Mouse (Mus musculus): ENCODE measurements around the gene Lhfpl2. TPM values are rescaled to one million over a fixed set of nuclear protein-coding genes. Genes with fewer than 3 reads are reported as not detected.

Gene Lhfpl2
- total and polyA plus RNA-seq, 3 experiments: not detected

- H3K9me3 ChIP-seq (replicated peaks; ENCODE audit: low read length): no peaks in the 10 kb centered on the region
- H3K4me1 ChIP-seq (ENCODE audit: control insufficient read depth in 1 of 2, insufficient read depth in 2 of 2): no peaks in the 10 kb centered on the region
- no peak for DNase-seq (ENCODE audit: extremely low read depth)
- TF ChIP-seq POLR2A (IDR thresholded peaks at IDR 0.05; ENCODE audit: low read depth, low read length): no peak
- H3K27me3 ChIP-seq (replicated peaks): no peaks in the 10 kb centered on the region
- no peak overlapping the region for H3K9ac ChIP-seq (ENCODE audit: insufficient read depth, low read depth)
- H3K36me3 ChIP-seq (replicated peaks in 1 of 2; ENCODE audit: control insufficient read depth in 1 of 2, insufficient read depth in 1 of 2, low read length in 1 of 2): no peaks in the 10 kb centered on the region
- H3K4me2 ChIP-seq (ENCODE audit: insufficient read depth, low read depth, poor library complexity, severe bottlenecking): no peak overlapping the region
- H3K4me3 ChIP-seq (replicated peaks in 1 of 3; ENCODE audit: low read depth in 2 of 3, low read length in 2 of 3, poor library complexity in 1 of 3): no peak overlapping the region
- no peak overlapping the region for H3K27ac ChIP-seq (ENCODE audit: insufficient read depth, low read depth)
- H3K79me2 ChIP-seq (replicated peaks; ENCODE audit: control insufficient read depth, extremely low read depth, insufficient read depth, poor library complexity, severe bottlenecking): no peaks in the 10 kb centered on the region
- dilution Hi-C loops (cut with MboI; ENCODE audit: extremely low pct_ligation_motif_present, extremely low pct_unique_long_range_greater_than_20kb, low sequenced_read_pairs) (no loop called here), in situ Hi-C loops (cut with MboI; ENCODE audit: low pct_ligation_motif_present, low pct_unique_long_range_greater_than_20kb, low sequenced_read_pairs) (no loop called here)
These were observed 184.4 kb downstream of the Lhfpl2 start for GRCm38 (mm10) chr13:94241892-94242524.

- dilution Hi-C loops (cut with MboI; ENCODE audit: extremely low pct_ligation_motif_present, extremely low pct_unique_long_range_greater_than_20kb, low sequenced_read_pairs) (no loop called here), in situ Hi-C loops (cut with MboI; ENCODE audit: low pct_ligation_motif_present, low pct_unique_long_range_greater_than_20kb, low sequenced_read_pairs) (no loop called here)
- Histone ChIP-seq H3K27me3 (replicated peaks) (no peaks in the 10 kb centered on the region), H3K79me2 (replicated peaks; ENCODE audit: control insufficient read depth, extremely low read depth, insufficient read depth, poor library complexity, severe bottlenecking) (no peaks in the 10 kb centered on the region), H3K4me1 (ENCODE audit: control insufficient read depth in 1 of 2, insufficient read depth in 2 of 2) (no peaks in the 10 kb centered on the region), H3K27ac (ENCODE audit: insufficient read depth, low read depth) (no peak overlapping the region), H3K9ac (ENCODE audit: insufficient read depth, low read depth) (no peak overlapping the region), H3K4me2 (ENCODE audit: insufficient read depth, low read depth, poor library complexity, severe bottlenecking) (no peak overlapping the region), H3K36me3 (replicated peaks in 1 of 2; ENCODE audit: control insufficient read depth in 1 of 2, insufficient read depth in 1 of 2, low read length in 1 of 2) (no peaks in the 10 kb centered on the region), H3K9me3 (replicated peaks; ENCODE audit: low read length) (no peaks in the 10 kb centered on the region), H3K4me3 (replicated peaks in 1 of 3; ENCODE audit: low read depth in 2 of 3, low read length in 2 of 3, poor library complexity in 1 of 3) (no peak overlapping the region)
- no peak for DNase-seq (ENCODE audit: extremely low read depth)
- TF ChIP-seq E2F4 (IDR thresholded peaks at IDR 0.05; ENCODE audit: insufficient replicate concordance, low read depth, low read length) (no peak), ZKSCAN1 (IDR thresholded peaks at IDR 0.05; ENCODE audit: borderline replicate concordance, low read depth, low read length) (no peak), TCF12 (IDR thresholded peaks at IDR 0.05; ENCODE audit: low read depth, low read length) (no peak), SMC3 (IDR thresholded peaks at IDR 0.05; ENCODE audit: low read depth, low read length) (no peak), RCOR1 (conservative IDR thresholded peaks at IDR 0.05; ENCODE audit: low read depth, low read length) (no peak), CHD1 (IDR thresholded peaks at IDR 0.05; ENCODE audit: low read depth, low read length) (no peak), PAX5 (IDR thresholded peaks at IDR 0.05; ENCODE audit: low read length) (no peak)
These were observed 185.3 kb downstream of the Lhfpl2 start for GRCm38 (mm10) chr13:94242897-94243296.

Other genes starting within 250 kb of the Lhfpl2 start
- not detected in 2 replicates for gene Scamp1, start 228.1 kb downstream of the Lhfpl2 start, total RNA-seq (2012; rRNA removed)
- 0.11 TPM in 1 of 2 replicates, not detected in the other for gene Scamp1, start 228.1 kb downstream of the Lhfpl2 start, total RNA-seq (2014; rRNA removed)
- 0.11 TPM in 1 of 2 replicates, not detected in the other for gene Scamp1, start 228.1 kb downstream of the Lhfpl2 start, polyA plus RNA-seq (2012; ENCODE audit: insufficient read length, low read depth)